Mouse (Mus musculus) neural tube, embryonic 11.5 days (tissue): ENCODE data around the gene 4930469K13Rik. TPM values are rescaled to one million over a fixed set of nuclear protein-coding genes. Genes with fewer than 3 reads are reported as not detected.
"Not testable (repeated sequence)": the region's sequence is repeated elsewhere in the genome, so short reads cannot be mapped to it uniquely, and the experiment has no call there.

Experiments used
- ATAC-seq: fragments of 200-750 bp; cut with Nextera tagmentation; 2 replicates; pipeline ENCODE4 v1.8.0; 2017; ENCODE audit warnings: moderate number of reproducible peaks, mild to moderate bottlenecking, moderate TSS enrichment, moderate library complexity; ENCODE audit not compliant: insufficient read depth, low FRiP score, low TSS enrichment
- DNase-seq: peaks from one replicate; pipeline ENCODE4 v3.0.0-alpha.2; 2015; ENCODE audit warnings: low spot score
- H3K27ac ChIP-seq: fragments of 300-500 bp; sonication (generic); 2 replicates; pipeline ENCODE4 v1.5.1; 2014; ENCODE audit warnings: low read depth, mild to moderate bottlenecking, low read length
- H3K27me3 ChIP-seq: fragments of 300-500 bp; sonication (generic); 2 replicates; pipeline ENCODE4 v1.6.1; 2014; ENCODE audit warnings: mild to moderate bottlenecking, low read length, mixed read lengths; ENCODE audit not compliant: control insufficient read depth, insufficient read depth
- H3K36me3 ChIP-seq: fragments of 300-500 bp; sonication (generic); 2 replicates; pipeline ENCODE4 v1.6.1; 2014; ENCODE audit warnings: mild to moderate bottlenecking, low read length, moderate library complexity, mixed read lengths; ENCODE audit not compliant: control insufficient read depth, insufficient read depth
- H3K4me1 ChIP-seq: fragments of 300-500 bp; sonication (generic); 2 replicates; pipeline ENCODE4 v1.6.1; 2014; ENCODE audit warnings: low read length, mixed read lengths; ENCODE audit not compliant: control insufficient read depth, insufficient read depth
- H3K4me2 ChIP-seq: fragments of 300-500 bp; sonication (generic); 2 replicates; pipeline ENCODE4 v1.6.1; 2014; ENCODE audit warnings: low read depth, mild to moderate bottlenecking, moderate library complexity
- H3K4me3 ChIP-seq: fragments of 300-500 bp; sonication (generic); 2 replicates; pipeline ENCODE4 v1.5.1; 2014; ENCODE audit warnings: low read depth, low read length
- H3K9ac ChIP-seq: fragments of 300-500 bp; sonication (generic); 2 replicates; pipeline ENCODE4 v1.6.1; 2014; ENCODE audit warnings: mild to moderate bottlenecking, low read length
- H3K9me3 ChIP-seq: fragments of 300-500 bp; sonication (generic); 2 replicates; pipeline ENCODE4 v1.6.1; 2016; ENCODE audit warnings: low read length; ENCODE audit not compliant: control insufficient read depth
- WGBS: fragments of 180-500 bp; shearing (Covaris S2); extraction: QIAGEN DNeasy Blood & Tissue Kit; methylation state at CpG from one replicate; pipeline ENCODE4 v1.1.7; 2014; 5-methylcytosine and 5-hydroxymethylcytosine counted together
- polyA plus RNA-seq: library from polyadenylated mRNA; unstranded; fragments of >200 nt; fragmentation: Nextera tagmentation; extraction: Ambion mirVana; gene quantifications from 2 replicates; pipeline ENCODE4 v1.2.1, GENCODE M21; 2014

The 4930469K13Rik gene
- polyA plus RNA-seq = 2.9 and 4.8 TPM in 2 replicates

DNA sequence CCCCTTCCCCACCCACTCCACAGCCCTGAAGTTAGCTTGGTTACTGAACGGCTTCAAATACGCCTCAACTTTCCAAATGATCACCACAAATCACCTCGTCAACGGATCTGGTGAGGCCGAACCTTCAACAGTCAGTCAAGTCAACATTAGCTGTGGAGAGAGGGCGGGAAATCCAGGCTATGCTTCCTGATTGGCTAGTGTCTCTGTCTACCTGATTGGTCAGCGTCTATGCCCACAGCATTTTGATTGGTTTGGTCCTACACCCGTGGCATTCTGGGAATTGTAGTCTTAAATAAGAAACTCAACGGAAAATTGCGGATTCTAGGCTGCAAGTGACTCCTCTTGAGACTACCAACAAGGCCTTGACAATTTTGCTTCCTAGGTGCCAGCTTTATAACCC lies at the start of gene 4930469K13Rik:
TSS of gene 4930469K13Rik (minus strand) at position 133 of the 400 bp plus-strand sequence.
- no peaks in the 10 kb centered on the region for H3K9me3 ChIP-seq
- no peaks in the 10 kb centered on the region for H3K4me1 ChIP-seq
- DNase-seq (no peak), ATAC-seq (no peak)
- no peak within 1 kb of the TSS for H3K9ac ChIP-seq
- no peaks in the 10 kb centered on the region for H3K36me3 ChIP-seq
- H3K27ac ChIP-seq = no peak within 1 kb of the TSS
- WGBS = 81% methylated on average over 10 of the region's 10 CpGs
- no peak within 1 kb of the TSS for H3K4me3 ChIP-seq
- no peaks in the 10 kb centered on the region for H3K27me3 ChIP-seq
- H3K4me2 ChIP-seq = no peak within 1 kb of the TSS

DNA sequence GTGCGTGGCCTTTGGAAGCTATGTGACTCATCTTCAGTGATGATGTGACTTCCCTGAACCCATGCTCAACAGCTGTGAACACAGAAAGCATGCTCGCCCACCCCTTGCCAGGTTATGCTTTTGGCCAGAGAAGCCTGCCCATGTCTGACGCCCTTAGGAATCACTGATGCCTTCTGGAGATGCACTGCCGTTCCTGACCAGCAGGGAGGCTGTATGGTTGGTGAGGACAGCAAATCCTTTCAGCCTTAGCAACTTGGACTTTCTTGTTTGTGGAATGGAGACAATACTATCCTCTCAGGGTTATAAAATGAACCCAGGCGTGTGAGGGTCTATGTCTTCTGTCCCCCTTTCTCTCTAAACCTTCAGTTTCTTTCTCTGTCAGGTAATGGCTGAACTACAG lies 48.6 kb upstream of the 4930469K13Rik start:
- Histone ChIP-seq H3K36me3 (no peaks in the 10 kb centered on the region), H3K9ac (no peak overlapping the region), H3K27me3 (no peaks in the 10 kb centered on the region), H3K4me3 (no peak overlapping the region), H3K9me3 (no peaks in the 10 kb centered on the region), H3K4me2 (no peak overlapping the region), H3K27ac (no peak overlapping the region), H3K4me1 (peaks cover 3% of the 10 kb centered on the region; the same call in 1 of the 2 replicates)
- WGBS = 72% methylated on average over 5 of the region's 5 CpGs
- DNase-seq (no peak), ATAC-seq (no peak)

DNA sequence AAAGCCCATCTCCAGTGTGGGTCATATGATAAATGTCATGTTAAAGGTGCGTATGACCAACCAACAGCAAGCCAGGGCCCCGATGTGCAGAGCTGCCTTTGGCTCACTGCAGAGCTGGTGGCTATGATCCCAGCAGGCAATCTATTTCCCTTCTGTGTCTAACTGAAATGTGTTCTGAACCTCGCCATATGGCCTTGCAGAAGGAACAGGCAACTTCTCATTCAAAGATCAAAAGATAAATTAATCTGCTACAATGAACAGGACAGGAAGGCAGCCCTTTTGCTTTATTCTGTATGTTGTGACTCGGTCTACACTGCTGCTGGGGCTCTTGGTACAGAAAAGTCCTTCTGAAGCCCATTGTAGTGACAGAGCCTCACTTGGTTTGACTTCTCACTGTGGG lies 46.1 kb upstream of the 4930469K13Rik start:
- DNase-seq = no peak
- Histone ChIP-seq H3K36me3 (no peaks in the 10 kb centered on the region), H3K27me3 (no peaks in the 10 kb centered on the region), H3K4me2 (no peak overlapping the region), H3K4me1 (peaks cover 3% of the 10 kb centered on the region; the same call in 1 of the 2 replicates), H3K4me3 (no peak overlapping the region), H3K9ac (no peak overlapping the region), H3K27ac (no peak overlapping the region), H3K9me3 (no peaks in the 10 kb centered on the region)
- no peak for ATAC-seq
- WGBS = 60% methylated on average over 4 of the region's 4 CpGs

DNA sequence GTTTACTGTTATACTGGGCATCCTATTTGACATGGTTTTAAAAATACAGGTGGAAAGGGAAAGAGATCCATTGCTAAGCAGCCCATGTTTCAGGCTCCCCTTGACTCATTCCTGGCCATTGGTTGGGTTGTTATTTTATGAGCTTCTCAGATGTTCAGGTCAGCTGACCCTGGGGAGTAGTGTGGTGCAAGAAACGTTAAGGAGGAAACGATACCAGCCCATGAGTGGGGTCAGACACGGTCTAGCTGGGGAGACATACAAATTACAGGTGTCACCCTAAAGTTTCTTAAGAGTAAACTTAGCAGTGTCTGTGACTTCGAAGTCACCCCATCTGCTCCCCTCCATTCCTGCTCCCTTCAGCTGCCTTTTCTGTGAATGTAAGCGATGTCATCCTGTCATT lies 45.6 kb upstream of the 4930469K13Rik start:
- H3K36me3 ChIP-seq = no peaks in the 10 kb centered on the region
- H3K27me3 ChIP-seq = no peaks in the 10 kb centered on the region
- H3K9ac ChIP-seq = no peak overlapping the region
- 73% methylated on average over 5 of the region's 5 CpGs for WGBS
- H3K4me2 ChIP-seq = no peak overlapping the region
- no peak overlapping the region for H3K27ac ChIP-seq
- H3K4me3 ChIP-seq = no peak overlapping the region
- peaks cover 3% of the 10 kb centered on the region; the same call in 1 of the 2 replicates for H3K4me1 ChIP-seq
- H3K9me3 ChIP-seq = no peaks in the 10 kb centered on the region
- no peak for DNase-seq
- ATAC-seq = no peak

DNA sequence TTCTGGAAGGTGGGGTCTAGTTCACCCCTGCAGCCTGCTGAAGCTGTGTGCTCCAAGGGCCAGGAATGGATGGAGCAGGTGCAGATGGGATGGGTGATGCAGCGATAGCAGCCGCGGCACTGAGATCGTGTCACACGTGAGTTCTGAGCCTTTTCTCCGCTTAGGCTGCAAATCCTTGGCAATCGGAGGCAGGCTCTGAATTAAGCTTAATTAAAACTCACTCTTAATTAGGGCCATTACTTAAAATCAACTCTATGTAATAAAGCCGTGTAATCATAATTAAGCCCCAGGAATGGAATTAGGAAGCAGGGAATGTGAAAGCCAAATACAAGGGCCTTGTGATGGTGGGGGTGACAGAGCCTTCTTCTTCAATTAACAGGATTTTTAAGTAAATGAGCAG lies 40.9 kb upstream of the 4930469K13Rik start:
- H3K36me3 ChIP-seq = no peaks in the 10 kb centered on the region
- ATAC-seq = no peak
- H3K4me2 ChIP-seq = no peak overlapping the region
- no peak overlapping the region for H3K27ac ChIP-seq
- no peak for DNase-seq
- WGBS = 91% methylated on average over 8 of the region's 8 CpGs
- no peak overlapping the region for H3K9ac ChIP-seq
- no peaks in the 10 kb centered on the region for H3K27me3 ChIP-seq
- H3K9me3 ChIP-seq = no peaks in the 10 kb centered on the region
- no peaks in the 10 kb centered on the region; the same call in 1 of the 2 replicates for H3K4me1 ChIP-seq
- H3K4me3 ChIP-seq = no peak overlapping the region

DNA sequence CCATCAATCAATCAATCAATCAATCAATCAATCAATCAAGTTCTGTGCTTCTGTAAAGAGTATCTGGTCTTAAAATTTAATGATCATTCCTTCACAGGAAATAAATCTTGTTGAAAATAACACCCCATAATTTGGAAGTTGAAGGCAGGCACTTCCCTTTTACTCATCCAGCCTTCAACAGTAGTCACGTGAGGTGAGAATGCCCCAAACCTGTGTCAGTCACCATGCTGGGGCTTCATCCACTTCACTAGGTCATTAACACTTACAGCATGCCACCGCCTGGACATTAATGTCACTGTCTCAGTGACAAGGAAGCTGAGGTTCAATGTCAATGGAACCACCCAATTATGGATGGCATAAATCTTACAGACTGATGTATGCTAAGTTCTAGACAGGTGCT lies 30.1 kb upstream of the 4930469K13Rik start:
- WGBS = 85% methylated on average over 2 of the region's 2 CpGs
- Histone ChIP-seq H3K4me3 (no peak overlapping the region), H3K4me1 (no peaks in the 10 kb centered on the region), H3K4me2 (no peak overlapping the region), H3K27me3 (no peaks in the 10 kb centered on the region), H3K36me3 (no peaks in the 10 kb centered on the region), H3K9me3 (no peaks in the 10 kb centered on the region), H3K9ac (no peak overlapping the region), H3K27ac (no peak overlapping the region)
- ATAC-seq (no peak), DNase-seq (no peak)

DNA sequence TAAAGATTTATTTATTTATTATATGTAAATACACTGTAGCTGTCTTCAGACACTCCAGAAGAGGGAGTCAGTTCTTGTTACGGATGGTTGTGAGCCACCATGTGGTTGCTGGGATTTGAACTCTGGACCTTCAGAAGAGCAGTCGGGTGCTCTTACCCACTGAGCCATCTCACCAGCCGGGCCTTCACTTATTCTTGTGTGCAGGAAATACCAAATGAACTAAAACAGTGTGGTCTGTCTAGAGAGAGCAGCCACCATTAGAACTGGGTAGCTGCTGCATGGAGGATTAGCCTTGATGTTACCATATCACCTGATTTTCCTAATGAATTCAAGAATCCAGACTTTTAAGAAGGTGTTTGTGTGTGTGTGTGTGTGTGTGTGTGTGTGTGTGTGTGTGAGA lies 27.4 kb upstream of the 4930469K13Rik start:
- WGBS = 96% methylated on average over 3 of the region's 3 CpGs
- not testable (repeated sequence) for H3K9ac ChIP-seq, H3K4me2 ChIP-seq, H3K4me1 ChIP-seq, H3K27ac ChIP-seq, ATAC-seq, H3K36me3 ChIP-seq, H3K27me3 ChIP-seq, H3K9me3 ChIP-seq, H3K4me3 ChIP-seq, DNase-seq

DNA sequence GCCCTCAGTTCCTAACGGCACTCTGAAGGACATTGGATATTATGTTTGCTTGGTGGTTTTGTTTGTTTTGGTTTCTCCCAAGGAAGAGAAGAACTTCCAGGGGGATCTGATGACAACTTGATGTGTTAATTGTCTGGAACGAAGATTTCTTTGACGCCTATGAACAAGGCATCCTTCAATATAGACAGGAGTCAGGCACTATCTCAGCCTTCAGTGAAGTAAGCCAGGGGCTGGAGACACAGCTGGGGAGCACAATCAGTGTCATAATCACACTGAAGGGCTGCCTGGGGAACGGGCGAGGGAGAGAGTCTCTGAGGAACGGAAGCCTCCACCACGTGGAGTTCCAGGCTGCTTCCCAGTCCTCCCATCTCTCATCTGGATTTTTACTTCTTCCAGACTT lies 26.5 kb upstream of the 4930469K13Rik start:
- no peaks in the 10 kb centered on the region for H3K27me3 ChIP-seq
- no peak for ATAC-seq
- no peak overlapping the region for H3K4me2 ChIP-seq
- WGBS = 64% methylated on average over 7 of the region's 7 CpGs
- H3K9ac ChIP-seq = no peak overlapping the region
- DNase-seq = no peak
- no peaks in the 10 kb centered on the region for H3K4me1 ChIP-seq
- H3K4me3 ChIP-seq = no peak overlapping the region
- H3K27ac ChIP-seq = no peak overlapping the region
- no peaks in the 10 kb centered on the region for H3K36me3 ChIP-seq
- no peaks in the 10 kb centered on the region for H3K9me3 ChIP-seq

DNA sequence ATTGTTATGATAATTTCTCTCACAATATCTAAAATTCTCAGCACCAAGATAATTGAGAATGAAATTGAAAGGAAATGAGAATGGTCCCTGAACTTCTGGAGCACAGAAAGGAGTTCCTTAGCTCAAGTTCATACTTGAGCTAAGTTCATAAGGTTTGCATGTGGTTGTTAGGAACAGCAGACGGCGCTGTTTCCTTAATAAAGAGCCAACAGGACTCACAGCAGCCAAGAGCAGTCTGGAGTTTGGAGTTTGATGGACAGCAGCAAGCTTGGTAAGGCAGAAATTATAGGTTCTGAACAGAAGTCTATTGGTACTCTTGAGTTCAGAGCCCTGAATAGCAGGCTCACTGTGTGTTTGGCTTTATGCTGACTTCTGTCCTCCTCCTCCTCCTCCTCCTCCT lies 24.8 kb upstream of the 4930469K13Rik start:
- Histone ChIP-seq H3K4me3 (no peak overlapping the region), H3K4me1 (no peaks in the 10 kb centered on the region), H3K27me3 (no peaks in the 10 kb centered on the region), H3K9ac (no peak overlapping the region), H3K27ac (no peak overlapping the region), H3K4me2 (no peak overlapping the region), H3K9me3 (no peaks in the 10 kb centered on the region), H3K36me3 (no peaks in the 10 kb centered on the region)
- DNase-seq (peak; percentile 38), ATAC-seq (no peak)
- WGBS = 17% methylated on average over 2 of the region's 2 CpGs
